Mouse (Mus musculus): ENCODE results near the gene Slc44a1.

- TF ChIP-seq CTCF (conservative IDR thresholded peaks at IDR 0.05; ENCODE audit: low read length) (no peak), POU5F1 (IDR thresholded peaks at IDR 0.05; ENCODE audit: borderline replicate concordance, low read length) (no peak)
Observed at GRCm38 (mm10) chr4:53589466-53589865, 149.3 kb downstream of the Slc44a1 start.

Data from E14TG2a.4 (cell line).